Mouse (Mus musculus): ENCODE data around the gene Nav3. TPM values are rescaled to one million over a fixed set of nuclear protein-coding genes. Genes with fewer than 3 reads are reported as not detected.
"Not testable (repeated sequence)": the region's sequence is repeated elsewhere in the genome, so short reads cannot be mapped to it uniquely, and the experiment has no call there.

Nav3 gene
- total RNA-seq, 2 experiments from 2014 or later: not detected

DNA sequence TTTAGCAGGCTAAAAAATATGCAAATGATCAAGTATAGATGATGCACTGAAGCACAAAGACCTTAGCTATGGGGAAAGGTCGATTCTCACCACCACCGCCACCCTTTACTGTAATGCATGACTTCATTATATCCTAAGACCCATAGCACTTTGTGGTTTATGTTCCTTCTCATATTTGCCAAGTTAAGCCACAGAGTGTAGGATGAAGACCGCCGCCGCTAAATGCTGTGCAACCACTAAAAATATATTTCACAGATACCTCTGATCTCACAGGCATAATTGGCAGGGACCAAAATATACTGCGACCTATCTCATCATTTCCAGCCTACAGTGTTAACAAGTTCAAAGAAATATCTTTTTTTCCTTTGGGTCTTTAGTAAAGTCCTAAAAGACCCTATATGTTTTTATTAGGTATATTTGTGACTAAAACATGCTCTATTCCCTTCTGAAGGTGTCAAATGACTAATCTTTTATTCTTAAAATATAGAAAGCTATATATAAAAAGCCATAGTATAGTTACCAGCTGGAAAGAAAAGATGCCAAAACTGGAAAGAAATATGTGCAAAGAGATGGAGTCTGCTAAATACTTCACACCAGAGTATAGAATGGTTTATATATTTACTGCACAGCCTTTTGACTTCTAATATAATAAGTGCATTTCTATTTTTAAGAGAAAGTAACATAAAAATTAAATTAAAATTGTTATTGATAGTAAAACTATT lies 69.4 kb downstream of the Nav3 start:
- no peak for ATAC-seq (replicated peaks; ENCODE audit: low FRiP score, poor library complexity, severe bottlenecking)

DNA sequence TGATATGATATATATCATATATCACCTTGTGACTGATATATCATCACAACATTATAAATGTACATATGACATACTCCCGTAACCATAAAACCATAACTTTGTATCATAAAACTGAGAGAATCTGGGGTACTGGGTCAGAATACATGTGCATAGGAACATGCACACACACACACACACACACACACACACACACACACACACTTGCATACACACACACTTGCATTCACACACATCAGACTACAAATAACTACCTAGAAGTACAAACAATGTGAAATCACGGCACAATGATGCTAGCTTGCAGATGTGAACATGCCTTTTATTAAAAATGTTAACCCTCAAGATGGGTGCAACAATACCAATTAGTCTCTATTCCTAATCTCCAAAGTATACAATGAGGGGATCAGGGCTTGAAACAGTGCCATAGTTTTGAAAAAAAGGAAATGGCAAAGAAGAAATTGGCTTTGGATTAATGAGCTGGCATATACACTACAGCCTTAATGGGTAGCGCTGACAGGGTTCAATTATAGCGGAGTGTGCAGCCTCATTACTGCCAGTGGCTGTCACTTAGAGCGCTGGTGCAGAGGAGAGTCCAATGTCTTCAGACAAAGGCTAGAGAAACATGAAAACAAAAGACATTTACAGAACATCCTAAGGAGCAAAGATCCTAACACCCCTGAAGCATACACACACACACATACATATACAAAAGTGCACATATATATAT lies 72.3 kb downstream of the Nav3 start:
- not testable (repeated sequence) for ATAC-seq (replicated peaks; ENCODE audit: low FRiP score, poor library complexity, severe bottlenecking)

- ATAC-seq (replicated peaks; ENCODE audit: low FRiP score, poor library complexity, severe bottlenecking): no peak
These were observed 75.2 kb downstream of the Nav3 start for GRCm38 (mm10) chr10:110380792-110381191.

DNA sequence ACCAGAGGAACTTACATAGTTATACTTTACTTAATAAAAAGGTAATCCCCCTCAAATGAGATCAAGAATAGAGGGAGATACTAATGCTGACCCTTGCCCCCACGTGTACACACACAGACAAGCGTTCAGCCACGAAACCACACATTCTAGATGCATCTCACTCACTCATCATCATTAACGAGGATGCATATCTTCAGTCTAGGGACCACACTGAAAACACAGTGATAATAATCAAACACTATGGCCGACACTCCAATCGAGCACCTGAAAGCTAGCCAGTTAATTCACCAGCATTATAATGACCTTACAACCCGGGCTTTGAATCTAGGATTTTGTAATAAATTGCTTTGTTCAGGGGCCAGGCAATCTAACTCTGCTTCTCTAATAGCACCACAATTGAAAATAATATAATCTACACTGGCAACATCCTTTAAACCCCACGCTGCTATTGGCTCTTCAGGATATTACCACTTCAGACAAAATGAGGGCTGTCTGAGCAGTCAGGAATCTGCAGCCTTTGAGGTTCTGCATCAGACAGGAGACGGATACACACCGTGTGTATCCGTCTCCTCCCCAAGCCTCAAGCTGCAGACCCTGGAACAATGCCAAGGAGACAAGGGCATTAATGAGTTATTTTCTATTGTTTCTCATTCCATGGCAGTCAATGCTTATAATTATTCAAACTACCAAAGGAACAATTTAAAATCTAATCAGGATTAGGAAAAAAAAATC lies 83.1 kb downstream of the Nav3 start:
- no peak for ATAC-seq (replicated peaks; ENCODE audit: low FRiP score, poor library complexity, severe bottlenecking)

GRCm38 (mm10) chr10:110352148-110352547 lies 103.9 kb downstream of the Nav3 start:
- ATAC-seq (replicated peaks; ENCODE audit: low FRiP score, poor library complexity, severe bottlenecking): no peak

- no peak for ATAC-seq (replicated peaks; ENCODE audit: low FRiP score, poor library complexity, severe bottlenecking)
These were observed 126.0 kb downstream of the Nav3 start for GRCm38 (mm10) chr10:110330030-110330429.

DNA sequence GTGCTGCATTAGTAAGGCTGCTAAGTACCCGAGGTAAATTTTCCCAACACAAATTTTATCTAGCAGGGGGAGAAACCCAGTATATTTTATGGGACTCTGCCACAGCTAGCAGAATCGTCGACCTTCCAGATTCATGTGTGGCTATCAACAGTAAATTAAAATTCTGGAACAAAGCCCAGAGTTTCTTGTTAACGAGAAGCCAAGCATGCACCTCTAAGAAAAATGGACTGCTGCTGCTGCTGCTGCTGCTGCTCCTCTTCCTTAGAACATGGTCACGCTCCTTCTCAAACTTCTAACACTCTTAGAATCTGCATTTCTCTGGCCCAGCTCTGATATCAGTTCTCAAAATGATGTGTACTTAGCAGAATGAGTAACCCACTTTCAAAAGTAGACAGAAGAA lies 126.4 kb downstream of the Nav3 start:
- ATAC-seq (replicated peaks; ENCODE audit: low FRiP score, poor library complexity, severe bottlenecking): no peak

GRCm38 (mm10) chr10:110322082-110322632 lies 133.8 kb downstream of the Nav3 start:
- ATAC-seq (replicated peaks; ENCODE audit: low FRiP score, poor library complexity, severe bottlenecking): no peak

DNA sequence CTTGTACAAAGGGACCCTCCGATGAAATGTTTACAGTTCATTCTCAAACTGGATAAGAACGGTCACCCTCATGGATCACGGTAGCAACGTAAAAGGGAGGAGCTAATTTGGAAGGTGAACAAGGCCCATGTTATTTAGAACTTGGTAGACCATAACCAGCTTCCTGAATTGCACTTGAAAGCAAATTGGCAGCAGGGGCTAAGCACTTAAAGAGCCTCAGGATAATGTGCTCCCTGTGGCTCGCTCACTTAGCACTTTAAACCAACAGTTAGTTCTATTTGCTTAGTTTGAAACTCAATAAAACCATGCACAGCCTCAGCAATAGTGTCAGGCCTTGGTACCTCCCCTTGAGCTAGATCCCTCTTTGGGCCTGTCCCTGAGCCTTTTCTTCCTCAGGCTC lies 138.7 kb downstream of the Nav3 start:
- no peak for ATAC-seq (replicated peaks; ENCODE audit: low FRiP score, poor library complexity, severe bottlenecking)

DNA sequence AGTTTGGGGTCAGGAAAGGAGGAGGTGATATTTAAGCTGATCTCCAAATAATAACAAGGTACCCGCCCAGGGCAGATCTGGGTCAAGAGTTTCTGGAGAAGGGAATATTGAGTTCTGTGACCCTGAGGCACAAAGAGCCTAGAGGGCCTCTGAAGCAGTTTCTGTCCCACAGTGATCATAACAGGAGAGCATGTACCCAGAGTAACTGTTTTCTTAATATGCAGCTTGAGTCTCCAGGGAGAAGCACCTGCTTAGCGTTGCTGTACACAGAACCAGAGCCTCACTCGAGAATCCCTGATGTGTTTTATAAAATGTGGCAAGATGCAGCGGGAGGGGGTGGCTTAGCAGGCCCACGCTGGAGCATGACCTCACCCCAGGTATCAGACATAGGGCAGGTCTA lies 141.5 kb downstream of the Nav3 start:
- ATAC-seq (replicated peaks; ENCODE audit: low FRiP score, poor library complexity, severe bottlenecking): no peak

DNA sequence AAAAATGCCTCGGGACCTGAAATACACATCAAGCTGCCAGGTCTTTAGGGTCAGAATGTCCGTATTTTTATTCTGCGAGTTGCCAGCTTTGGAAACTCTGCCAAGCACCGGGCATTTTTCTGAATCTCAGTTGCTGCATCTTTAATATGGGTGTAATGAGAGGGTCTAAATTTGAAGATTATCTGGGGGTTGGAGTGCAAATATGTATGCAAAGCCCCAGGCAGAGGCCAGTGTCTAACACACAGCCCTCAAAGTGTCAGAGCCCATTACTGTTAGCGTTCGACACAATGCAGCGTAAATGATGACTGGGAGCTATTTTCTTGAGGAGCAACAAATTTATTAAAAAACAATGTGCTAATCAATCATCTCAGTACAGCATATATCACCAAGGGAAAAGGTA lies 142.0 kb downstream of the Nav3 start:
- ATAC-seq (replicated peaks; ENCODE audit: low FRiP score, poor library complexity, severe bottlenecking): no peak

DNA sequence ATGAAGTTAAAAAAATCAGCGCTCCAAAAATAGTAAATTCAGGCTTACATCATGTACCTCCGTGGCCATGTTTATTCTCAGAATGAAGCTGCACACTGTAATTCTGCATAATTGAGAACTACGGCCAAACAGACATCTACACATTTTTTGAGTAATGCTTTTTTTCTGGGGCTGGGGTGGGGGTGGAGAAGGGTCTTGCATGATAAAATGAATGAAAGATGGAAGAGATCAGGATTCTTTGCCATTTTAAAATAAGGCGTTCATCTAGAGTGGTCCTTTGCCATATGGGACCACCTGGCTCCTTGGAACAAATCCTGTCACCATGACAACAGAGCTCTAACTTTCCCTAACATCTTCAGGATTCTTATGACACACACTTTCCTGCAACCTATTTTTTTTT lies 146.5 kb downstream of the Nav3 start:
- no peak for ATAC-seq (replicated peaks; ENCODE audit: low FRiP score, poor library complexity, severe bottlenecking)

- ATAC-seq (replicated peaks; ENCODE audit: low FRiP score, poor library complexity, severe bottlenecking): no peak
These were observed 150.4 kb downstream of the Nav3 start for GRCm38 (mm10) chr10:110305609-110306008.

DNA sequence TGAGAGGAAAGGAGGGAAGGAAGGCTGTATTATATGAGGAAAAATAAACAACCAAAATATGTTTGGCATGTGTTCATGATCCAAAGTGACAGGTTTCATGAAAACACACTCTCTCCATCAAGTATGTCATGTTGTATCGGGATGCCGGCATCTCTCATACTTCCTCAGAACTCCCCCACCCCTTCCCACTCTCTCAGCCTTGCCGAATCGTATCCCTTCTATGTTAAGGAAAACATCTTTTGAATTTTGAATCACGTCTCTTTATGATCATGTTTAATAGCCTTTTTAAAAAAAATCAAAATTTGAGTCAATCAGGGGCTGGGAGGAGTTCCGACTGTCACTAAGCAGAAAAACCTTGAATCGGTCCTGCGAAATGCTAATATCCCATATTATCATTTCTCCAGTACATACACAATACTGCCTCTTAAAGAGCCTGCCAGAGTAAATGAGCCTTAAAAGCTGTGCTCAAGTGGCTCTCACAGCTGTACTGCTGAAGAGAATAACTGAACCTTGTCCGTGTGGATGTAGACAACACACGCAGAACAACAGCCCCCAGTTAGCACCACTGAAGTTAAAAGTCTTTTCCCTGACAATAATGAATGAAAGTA lies 165.9 kb downstream of the Nav3 start:
- ATAC-seq (replicated peaks; ENCODE audit: low FRiP score, poor library complexity, severe bottlenecking): no peak

DNA sequence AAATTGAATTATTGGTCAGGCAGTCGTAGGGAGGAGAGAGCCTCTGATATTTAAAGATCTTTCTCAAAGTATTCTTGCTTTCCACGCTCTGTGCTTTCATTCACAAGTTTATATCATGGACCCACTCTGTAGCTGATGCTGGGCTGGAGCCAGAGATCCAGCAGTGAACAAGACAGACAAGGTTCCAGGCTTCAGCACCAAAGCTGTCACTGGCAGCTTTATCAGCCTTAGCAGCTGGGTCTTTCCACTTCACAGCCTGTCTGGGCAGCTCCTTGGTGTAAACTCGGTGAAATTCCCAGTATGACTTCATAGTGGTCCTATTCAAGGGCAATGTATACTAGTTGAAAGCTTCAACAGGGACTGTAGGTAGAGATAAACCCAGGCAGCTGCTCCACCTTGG lies 172.1 kb downstream of the Nav3 start:
- ATAC-seq (replicated peaks; ENCODE audit: low FRiP score, poor library complexity, severe bottlenecking): no peak

- no peak for ATAC-seq (replicated peaks; ENCODE audit: low FRiP score, poor library complexity, severe bottlenecking)
These were observed 183.2 kb downstream of the Nav3 start for GRCm38 (mm10) chr10:110272818-110273217.

GRCm38 (mm10) chr10:110270561-110270960 lies 185.4 kb downstream of the Nav3 start:
- ATAC-seq (replicated peaks; ENCODE audit: low FRiP score, poor library complexity, severe bottlenecking): no peak

DNA sequence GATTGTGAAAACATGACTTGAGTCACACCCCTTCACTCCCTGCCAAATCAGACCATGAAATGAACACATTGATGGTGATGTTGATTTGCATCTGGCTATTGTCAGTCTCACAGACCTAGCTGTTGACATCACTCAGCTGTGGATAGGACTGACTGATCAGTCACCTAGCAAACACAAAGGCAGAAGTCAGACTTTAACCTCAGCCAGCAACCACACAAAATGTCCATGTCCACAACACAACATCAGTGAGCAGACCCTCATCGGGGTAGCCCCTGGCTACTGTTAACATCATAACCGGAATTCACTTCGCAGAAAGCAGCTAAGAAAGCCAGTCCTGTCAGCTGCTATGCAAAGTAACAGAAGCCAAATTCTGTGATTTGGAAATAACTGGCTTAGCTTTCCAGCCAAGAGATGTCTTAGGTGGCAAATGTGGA lies 213.9 kb downstream of the Nav3 start:
- ATAC-seq (replicated peaks; ENCODE audit: low FRiP score, poor library complexity, severe bottlenecking): no peak

GRCm38 (mm10) chr10:110240667-110241066 lies 215.3 kb downstream of the Nav3 start:
- ATAC-seq (replicated peaks; ENCODE audit: low FRiP score, poor library complexity, severe bottlenecking): no peak

DNA sequence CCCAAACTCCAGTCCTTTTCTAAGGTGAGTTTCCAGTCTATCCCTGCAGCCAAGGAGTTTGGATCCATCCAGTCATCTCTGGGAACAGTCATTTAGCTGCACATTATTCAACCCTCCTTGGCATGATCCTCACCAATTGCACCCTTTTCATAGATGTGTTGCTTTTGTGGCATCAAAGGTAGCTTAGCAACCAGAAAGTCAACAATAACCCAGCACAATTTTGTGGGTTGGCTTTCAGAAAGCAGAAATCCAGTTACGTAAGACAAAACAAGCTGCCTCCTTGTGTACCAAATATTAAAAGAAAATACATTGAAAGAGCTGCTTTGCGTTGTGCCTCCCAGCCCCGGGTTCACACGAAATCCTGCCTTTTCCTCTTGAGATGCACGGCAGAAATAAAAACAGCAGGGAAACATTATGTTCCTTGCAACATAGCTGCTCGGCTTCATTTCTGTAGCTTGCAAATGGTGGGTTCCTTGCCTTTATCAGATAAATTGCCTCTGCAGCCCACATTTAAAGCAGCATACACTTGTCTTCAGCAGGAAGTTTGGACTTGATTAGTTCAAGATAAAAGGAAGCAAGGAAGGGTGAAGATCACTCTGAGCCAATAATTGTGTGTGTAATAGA lies 222.6 kb downstream of the Nav3 start:
- no peak for ATAC-seq (replicated peaks; ENCODE audit: low FRiP score, poor library complexity, severe bottlenecking)
